Mouse (Mus musculus) embryonic facial prominence, embryonic 11.5 days (tissue): ENCODE measurements around the gene Cacnb1. TPM values are rescaled to one million over a fixed set of nuclear protein-coding genes. Genes with fewer than 3 reads are reported as not detected.

Source experiments
- ATAC-seq: fragments of 200-750 bp; cut with Nextera tagmentation; replicated peaks from 2 replicates; pipeline ENCODE4 v1.8.0; 2017; ENCODE audit warnings: low read depth; ENCODE audit not compliant: insufficient number of reproducible peaks, low FRiP score, low TSS enrichment
- DNase-seq: peaks from one replicate; pipeline ENCODE4 v3.0.0-alpha.2; 2015; ENCODE audit warnings: low spot score
- H3K27ac ChIP-seq: fragments of 300-500 bp; sonication (generic); replicated peaks from 2 replicates; pipeline ENCODE4 v1.5.1; 2014; ENCODE audit warnings: mild to moderate bottlenecking, low read depth, low read length, control low read depth
- H3K27me3 ChIP-seq: fragments of 300-500 bp; sonication (generic); 2 replicates; pipeline ENCODE4 v1.6.1; 2014; ENCODE audit warnings: mild to moderate bottlenecking, low read length, moderate library complexity, mixed read lengths; ENCODE audit not compliant: control insufficient read depth, insufficient read depth
- H3K36me3 ChIP-seq: fragments of 300-500 bp; sonication (generic); replicated peaks from 2 replicates; pipeline ENCODE4 v1.6.1; 2014; ENCODE audit warnings: low read depth, mild to moderate bottlenecking, low read length, moderate library complexity, mixed read lengths; ENCODE audit not compliant: control insufficient read depth, insufficient read depth
- H3K4me1 ChIP-seq: fragments of 300-500 bp; sonication (generic); 2 replicates; pipeline ENCODE4 v1.6.1; 2014; ENCODE audit warnings: low read length, mixed read lengths; ENCODE audit not compliant: control insufficient read depth, insufficient read depth
- H3K4me2 ChIP-seq: fragments of 300-500 bp; sonication (generic); 2 replicates; pipeline ENCODE4 v1.6.1; 2014; ENCODE audit warnings: low read depth, mild to moderate bottlenecking, control low read depth, low read length, moderate library complexity
- H3K4me3 ChIP-seq: fragments of 300-500 bp; sonication (generic); 2 replicates; pipeline ENCODE4 v1.5.1; 2014; ENCODE audit warnings: low read depth, low read length, control low read depth
- H3K9ac ChIP-seq: fragments of 300-500 bp; sonication (generic); replicated peaks from 2 replicates; pipeline ENCODE4 v1.6.1; 2014; ENCODE audit warnings: mild to moderate bottlenecking, control low read depth, low read length
- H3K9me3 ChIP-seq: fragments of 300-500 bp; sonication (generic); replicated peaks from 2 replicates; pipeline ENCODE4 v1.6.1; 2016; ENCODE audit warnings: mild to moderate bottlenecking, low read length, inconsistent platforms, mixed read lengths; ENCODE audit not compliant: control insufficient read depth
- WGBS: fragments of 180-500 bp; shearing (Covaris S2); extraction: QIAGEN DNeasy Blood & Tissue Kit; methylation state at CpG from one replicate; pipeline ENCODE4 v1.1.7; 2014; 5-methylcytosine and 5-hydroxymethylcytosine counted together
- microRNA-seq: library from miRNA; unstranded; fragments of <30 nt; microRNA quantifications from one replicate; pipeline ENCODE4, GENCODE M21; 2016; ENCODE audit warnings: borderline number of aligned reads
- polyA plus RNA-seq: library from polyadenylated mRNA; unstranded; fragments of >200 nt; fragmentation: Nextera tagmentation; extraction: Ambion mirVana; gene quantifications from 2 replicates; pipeline ENCODE4 v1.2.1, GENCODE M21; 2014

Cacnb1 gene
- polyA plus RNA-seq, 1 experiment from 2014 or later = 6.5 TPM

DNA sequence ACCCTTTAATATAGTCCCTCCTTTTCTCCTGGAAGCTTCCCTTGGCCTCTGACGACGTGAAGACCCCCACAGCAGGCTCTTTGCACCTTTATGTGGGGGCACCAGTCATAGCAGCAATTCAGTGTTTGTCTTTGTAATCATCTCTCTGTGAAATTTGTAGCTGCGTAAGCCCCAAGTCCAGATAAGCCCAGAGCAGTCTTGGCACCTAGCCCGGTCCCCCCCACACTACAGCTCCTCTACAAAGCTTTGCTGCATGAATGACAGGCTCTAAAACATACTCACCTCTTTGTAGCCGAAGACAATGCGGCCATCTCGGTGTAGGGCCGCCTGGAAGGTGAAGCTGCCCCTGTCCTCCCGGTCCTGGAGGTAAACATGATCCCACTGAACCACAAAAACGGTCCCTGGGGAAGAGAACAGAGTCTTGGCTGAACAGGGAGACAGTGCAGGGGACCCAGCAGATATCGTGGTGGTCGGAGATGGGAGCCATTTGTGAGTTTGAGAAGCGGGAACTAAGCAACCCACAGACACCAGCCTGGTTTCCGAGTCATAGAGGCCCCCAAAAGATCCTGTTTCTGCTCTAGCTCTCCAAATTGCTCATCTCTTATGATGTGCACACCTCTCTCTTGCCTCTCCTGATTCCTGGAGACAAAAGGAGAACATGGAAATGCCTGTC lies 68.2 kb downstream of the Cacnb1 start:
- DNase-seq = no peak
- H3K27me3 ChIP-seq = no peaks in the 10 kb centered on the region
- no peak for ATAC-seq
- no peaks in the 10 kb centered on the region for H3K36me3 ChIP-seq
- H3K4me1 ChIP-seq = no peaks in the 10 kb centered on the region
- no peak overlapping the region for H3K4me2 ChIP-seq
- 82% methylated on average over 14 of the region's 14 CpGs for WGBS
- no peak overlapping the region for H3K4me3 ChIP-seq
- no peak overlapping the region for H3K27ac ChIP-seq
- H3K9me3 ChIP-seq = no peaks in the 10 kb centered on the region
- no peak overlapping the region for H3K9ac ChIP-seq

DNA sequence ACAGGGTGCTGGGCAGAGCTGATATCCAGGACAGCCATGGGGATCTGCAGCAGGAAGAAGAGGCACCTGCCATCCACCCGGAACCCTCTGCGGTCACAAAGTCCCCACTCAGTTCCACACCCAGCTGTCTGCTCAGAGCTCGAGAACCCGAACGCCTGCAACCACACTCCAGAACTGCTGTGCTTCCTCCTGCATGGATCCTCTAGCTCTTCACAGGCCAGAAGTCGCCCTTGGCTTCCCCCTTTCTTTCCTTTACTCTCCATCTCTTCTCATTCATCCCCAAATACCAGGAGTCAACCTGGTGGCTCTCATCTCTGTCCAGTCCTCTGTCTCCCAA lies 68.9 kb downstream of the Cacnb1 start:
- Histone ChIP-seq H3K9me3 (no peaks in the 10 kb centered on the region), H3K27ac (no peak overlapping the region), H3K4me3 (no peak overlapping the region), H3K4me1 (no peaks in the 10 kb centered on the region), H3K4me2 (no peak overlapping the region), H3K27me3 (no peaks in the 10 kb centered on the region), H3K9ac (no peak overlapping the region), H3K36me3 (no peaks in the 10 kb centered on the region)
- 92% methylated on average over 6 of the region's 6 CpGs for WGBS
- DNase-seq = no peak
- no peak for ATAC-seq

DNA sequence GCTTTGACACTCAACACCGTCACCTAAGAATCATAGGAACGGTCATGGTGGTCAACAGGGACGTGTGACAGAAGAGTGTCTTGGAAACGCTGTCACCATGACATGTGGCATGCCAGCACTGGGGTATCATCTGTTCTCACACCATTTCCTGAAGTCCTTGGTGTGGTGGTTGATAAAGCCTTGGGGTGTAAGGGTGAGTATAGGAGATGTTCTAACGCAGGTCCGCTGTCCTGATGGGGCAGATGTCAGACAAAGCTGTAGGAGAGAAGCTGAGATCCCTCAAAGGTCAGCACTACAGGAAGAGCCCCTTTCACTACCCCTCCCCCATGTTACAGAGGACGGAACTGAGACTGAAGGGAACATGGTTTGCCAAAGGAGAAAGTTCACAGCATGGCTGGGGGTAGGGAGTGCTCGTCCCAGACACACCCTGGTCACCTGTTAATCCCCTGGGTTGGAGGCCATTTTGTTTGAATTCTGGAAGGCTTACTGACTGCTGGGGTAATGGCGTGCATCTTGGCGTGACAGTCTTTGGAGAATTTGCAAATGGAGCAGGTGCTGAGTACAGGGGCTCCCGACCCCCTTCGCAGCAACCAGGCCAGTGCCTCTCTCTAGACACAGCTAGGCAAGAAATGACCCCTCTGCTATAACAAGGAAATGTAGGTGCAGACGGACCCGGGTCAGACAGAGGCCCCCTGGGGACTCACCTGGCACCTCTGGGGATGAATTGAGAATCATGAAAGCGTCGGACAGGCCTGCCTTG lies 69.5 kb downstream of the Cacnb1 start:
- no peak for DNase-seq
- Histone ChIP-seq H3K36me3 (no peaks in the 10 kb centered on the region), H3K9ac (no peak overlapping the region), H3K4me3 (no peak overlapping the region), H3K9me3 (no peaks in the 10 kb centered on the region), H3K27ac (no peak overlapping the region), H3K27me3 (no peaks in the 10 kb centered on the region), H3K4me1 (no peaks in the 10 kb centered on the region), H3K4me2 (no peak overlapping the region)
- WGBS = 79% methylated on average over 16 of the region's 16 CpGs
- ATAC-seq = no peak

DNA sequence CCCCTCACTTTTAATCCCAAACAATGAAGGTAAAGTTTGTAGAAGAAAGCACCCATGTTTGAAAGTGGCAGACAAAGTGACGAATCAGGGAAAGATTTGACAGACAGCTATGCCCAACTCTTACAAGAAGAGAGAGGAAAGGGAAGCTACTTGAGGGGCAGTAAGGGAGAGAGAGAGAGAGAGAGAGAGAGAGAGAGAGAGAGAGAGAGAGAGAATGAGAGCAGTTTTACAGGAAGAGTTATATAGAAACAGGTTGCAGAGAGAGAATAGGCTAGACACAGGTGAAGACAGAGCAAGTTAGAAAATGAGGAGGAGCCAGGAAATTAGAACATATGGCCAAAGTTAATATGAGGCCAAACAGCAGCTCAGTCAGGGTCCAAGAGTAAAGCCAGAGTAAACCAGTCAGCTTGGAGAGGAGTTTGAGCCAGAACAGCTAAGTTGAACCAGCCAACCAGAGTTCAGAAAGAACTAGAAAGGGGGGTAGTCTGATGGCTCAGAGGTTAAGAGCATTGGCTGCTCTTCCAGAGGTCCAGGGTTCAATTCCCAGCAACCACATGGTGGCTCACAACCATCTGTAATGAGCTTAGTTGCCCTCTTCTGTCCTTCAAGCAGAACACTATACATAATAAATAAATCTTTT lies 70.3 kb downstream of the Cacnb1 start:
- Histone ChIP-seq H3K27ac (no peak overlapping the region), H3K4me2 (no peak overlapping the region), H3K4me3 (no peak overlapping the region), H3K9me3 (no peaks in the 10 kb centered on the region), H3K4me1 (no peaks in the 10 kb centered on the region), H3K9ac (no peak overlapping the region), H3K27me3 (no peaks in the 10 kb centered on the region), H3K36me3 (no peaks in the 10 kb centered on the region)
- DNase-seq (no peak), ATAC-seq (no peak)
- 84% methylated on average over 1 of the region's 1 CpGs for WGBS

Small RNA genes within 50 kb of the gene (microRNA-seq; reads per million reads assigned to microRNA genes)
- not detected for gene Gm27597

Other genes starting within 250 kb of the Cacnb1 start
- gene 1700001P01Rik, start 247.1 kb downstream of the Cacnb1 start, polyA plus RNA-seq = not detected in 2 replicates
- gene Rpl23, start 240.6 kb downstream of the Cacnb1 start, polyA plus RNA-seq = 524 and 537 TPM in 2 replicates
- gene Lasp1, start 224.0 kb downstream of the Cacnb1 start, polyA plus RNA-seq = 62.6 and 67.8 TPM in 2 replicates
- gene B230217C12Rik, start 182.3 kb downstream of the Cacnb1 start, polyA plus RNA-seq = 15.4 and 20.0 TPM in 2 replicates
- 0.60 and 0.61 TPM in 2 replicates for gene Fbxo47, start 138.9 kb downstream of the Cacnb1 start, polyA plus RNA-seq
- gene Plxdc1, start 36.6 kb downstream of the Cacnb1 start, polyA plus RNA-seq = 0.11 and 0.17 TPM in 2 replicates
- gene Arl5c, start 26.9 kb downstream of the Cacnb1 start, polyA plus RNA-seq = 4.6 and 5.7 TPM in 2 replicates
- gene Rpl19, start 3.7 kb upstream of the Cacnb1 start, polyA plus RNA-seq = 1,089 and 1,111 TPM in 2 replicates
- gene Stac2, start 30.4 kb upstream of the Cacnb1 start, polyA plus RNA-seq = 0.18 and 0.69 TPM in 2 replicates
- 23.9 and 24.1 TPM in 2 replicates for gene Fbxl20, start 127.4 kb upstream of the Cacnb1 start, polyA plus RNA-seq
- gene Med1, start 170.3 kb upstream of the Cacnb1 start, polyA plus RNA-seq = 85.2 and 85.8 TPM in 2 replicates
- 12.2 and 13.4 TPM in 2 replicates for gene Cdk12, start 180.0 kb upstream of the Cacnb1 start, polyA plus RNA-seq